Mouse (Mus musculus): ENCODE results near the gene Efna5.

The Efna5 gene

DNA sequence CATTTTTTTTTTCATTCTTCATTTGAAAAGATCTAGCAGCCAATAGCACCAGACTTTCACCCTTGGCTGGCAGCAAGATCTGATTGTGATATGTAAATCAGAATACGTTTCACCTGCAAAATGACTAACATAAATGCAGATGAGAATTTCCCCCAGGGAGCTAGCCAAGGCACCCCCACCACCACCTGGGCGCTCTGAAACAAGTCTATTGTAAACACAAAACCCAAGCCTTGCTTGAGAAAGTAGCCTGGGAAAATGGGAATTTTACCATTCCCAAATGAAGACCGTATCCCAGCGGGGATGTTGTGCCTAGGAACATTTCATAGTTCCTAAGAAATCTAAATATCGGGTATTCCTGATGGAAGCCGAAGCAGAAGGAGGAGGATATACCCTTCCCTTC, 92.3 kb downstream of the Efna5 start:
- no peak for DNase-seq (ENCODE audit: low read depth, low spot score)

DNA sequence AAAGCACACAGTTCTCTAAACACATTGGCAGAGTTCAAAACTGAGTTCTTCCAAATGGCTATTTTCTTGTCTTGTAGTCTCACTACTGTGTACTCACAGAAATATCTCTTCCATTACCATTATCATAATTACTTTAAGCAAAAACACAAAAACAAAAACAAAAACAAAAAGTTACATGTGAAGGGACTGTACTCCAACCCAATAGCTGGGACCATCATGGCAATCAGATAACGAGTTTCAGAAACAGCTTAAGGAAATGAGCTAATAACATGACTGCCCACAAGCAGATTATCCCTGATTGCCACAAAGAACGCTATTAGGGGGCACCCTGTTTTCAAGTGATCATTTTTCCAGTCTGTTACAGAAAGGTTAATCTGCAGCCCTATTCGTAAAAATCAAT, 93.3 kb downstream of the Efna5 start:
- DNase-seq (ENCODE audit: low read depth, low spot score): no peak

DNA sequence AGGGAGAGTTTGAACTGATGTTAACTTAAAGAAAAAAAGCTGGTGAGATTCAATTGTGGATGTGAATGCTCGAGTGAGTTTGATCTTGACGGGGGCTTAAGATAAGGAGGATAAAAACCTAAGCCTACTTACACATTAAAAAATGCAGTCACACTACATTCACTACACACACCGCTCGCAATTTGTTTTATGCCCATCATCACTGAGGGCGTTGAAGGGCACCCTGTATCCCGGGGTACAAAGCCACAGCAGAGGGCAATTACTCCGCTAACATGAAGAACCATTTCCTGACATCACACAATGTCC, 94.6 kb downstream of the Efna5 start:
- no peak for DNase-seq (ENCODE audit: low read depth, low spot score)

DNA sequence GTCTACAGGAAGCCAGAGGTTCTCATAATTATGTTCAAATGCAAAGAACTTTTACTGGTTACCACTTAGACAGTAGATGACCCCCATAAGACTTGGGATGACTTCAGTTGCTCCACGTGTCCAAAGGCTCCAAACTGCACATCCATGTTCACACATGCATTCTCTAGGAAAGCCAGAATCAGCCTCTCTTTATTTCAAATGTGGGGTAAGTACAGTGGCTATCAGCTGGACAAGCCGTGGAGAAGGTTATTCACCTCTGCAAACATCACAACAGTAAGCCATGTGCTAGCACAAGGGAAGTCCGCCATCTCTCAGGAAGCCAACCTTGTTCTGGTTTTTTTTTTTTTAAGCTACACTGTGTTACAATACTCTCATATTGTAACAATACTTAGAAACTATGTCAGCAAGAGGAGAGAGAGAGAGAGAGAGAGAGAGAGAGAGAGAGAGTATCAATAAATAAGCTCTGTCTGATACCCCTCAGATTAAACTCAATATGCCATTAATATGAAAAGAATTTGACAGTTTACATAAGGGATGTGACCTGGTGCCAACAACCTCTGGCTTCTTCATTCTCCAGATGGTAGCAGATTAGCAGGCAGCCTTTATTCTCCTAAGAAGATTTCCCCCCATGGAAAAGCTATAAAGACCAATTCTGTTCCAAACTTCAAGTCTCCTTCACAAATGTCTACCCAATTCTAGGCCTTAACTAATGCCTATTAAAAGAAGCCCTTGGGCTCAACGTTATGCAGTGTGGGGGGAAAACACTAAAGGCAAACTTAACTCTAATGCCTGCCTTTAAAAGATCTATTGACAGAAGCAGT, 95.1 kb downstream of the Efna5 start:
- no peak for DNase-seq (ENCODE audit: low read depth, low spot score)

DNA sequence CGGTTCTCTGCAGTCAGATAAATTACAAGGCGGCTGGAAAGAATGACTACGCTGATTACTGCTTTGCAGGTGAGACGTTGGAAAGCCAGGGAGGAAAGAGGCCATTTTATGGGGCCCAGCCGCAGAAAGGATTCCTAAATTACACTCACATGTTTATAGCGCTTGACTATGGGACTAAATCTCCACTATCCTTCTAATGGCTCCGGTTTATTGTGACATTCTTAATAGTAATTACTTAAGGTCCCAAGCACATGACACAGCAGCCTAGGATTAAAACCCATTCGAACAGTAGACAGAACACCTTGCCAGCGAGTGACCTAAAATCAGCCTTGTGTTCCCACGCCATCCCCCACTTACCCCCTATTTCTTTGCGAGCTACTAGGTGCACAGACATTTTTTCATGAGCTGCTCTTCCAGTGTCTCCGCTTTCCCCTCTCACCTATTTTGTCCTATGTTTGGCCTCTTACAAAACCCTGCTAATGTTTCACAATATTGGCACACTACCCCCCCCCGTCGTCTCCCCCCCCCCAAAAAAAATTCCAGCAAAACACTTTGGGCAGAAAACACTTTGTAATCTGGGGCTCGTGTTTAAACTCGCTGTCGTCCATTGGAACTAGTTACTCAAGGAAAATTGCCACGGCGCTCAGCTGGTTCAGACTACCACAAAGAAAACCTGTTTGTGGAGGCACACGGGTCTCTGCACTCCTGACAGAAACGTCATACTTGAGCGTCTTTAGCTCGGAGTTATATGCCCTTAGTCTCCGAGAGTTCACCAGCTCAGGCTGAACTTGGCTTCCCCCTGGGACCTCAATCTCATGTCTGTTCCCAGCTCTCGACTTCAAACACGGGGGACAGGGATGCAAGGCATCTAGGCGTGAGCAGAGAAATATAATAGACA, 96.6 kb downstream of the Efna5 start:
- no peak for DNase-seq (ENCODE audit: low read depth, low spot score)

DNA sequence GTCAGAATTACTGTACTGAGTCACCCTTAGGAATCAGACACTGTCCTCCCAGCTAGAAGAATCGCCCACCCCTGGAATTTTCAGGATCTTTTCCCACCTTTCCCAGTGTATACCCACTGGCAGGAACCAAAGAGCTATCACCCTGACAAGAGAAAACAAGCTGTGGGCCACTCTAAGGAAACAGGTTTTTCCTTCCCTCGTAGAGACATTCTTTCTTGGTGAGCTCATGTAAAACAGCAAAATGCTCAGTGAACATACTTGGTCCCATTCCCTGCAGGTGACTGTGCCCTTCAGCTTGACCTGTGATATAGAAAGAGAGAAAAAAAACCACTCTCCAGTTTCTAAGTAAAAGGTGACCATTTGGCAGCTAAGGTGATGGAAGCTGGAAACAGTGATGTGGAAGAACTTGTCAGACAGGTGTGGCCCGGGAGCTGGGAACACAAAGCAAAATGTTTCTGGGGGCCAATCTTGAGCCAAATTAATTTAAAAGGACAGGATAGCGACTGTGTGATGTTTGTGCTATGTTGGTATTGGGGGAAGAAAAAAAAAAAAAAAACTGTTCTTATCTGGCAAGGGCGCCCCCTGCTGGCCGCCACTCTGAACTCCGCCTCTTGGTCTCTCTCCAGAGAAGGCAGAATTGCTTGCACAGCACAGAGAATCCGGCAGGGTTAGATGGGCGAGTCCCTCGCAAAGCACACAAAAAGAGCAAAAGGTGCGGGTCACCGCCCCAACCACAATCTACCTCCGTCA, 97.4 kb downstream of the Efna5 start:
- DNase-seq (ENCODE audit: low read depth, low spot score): peak; percentile 68

DNA sequence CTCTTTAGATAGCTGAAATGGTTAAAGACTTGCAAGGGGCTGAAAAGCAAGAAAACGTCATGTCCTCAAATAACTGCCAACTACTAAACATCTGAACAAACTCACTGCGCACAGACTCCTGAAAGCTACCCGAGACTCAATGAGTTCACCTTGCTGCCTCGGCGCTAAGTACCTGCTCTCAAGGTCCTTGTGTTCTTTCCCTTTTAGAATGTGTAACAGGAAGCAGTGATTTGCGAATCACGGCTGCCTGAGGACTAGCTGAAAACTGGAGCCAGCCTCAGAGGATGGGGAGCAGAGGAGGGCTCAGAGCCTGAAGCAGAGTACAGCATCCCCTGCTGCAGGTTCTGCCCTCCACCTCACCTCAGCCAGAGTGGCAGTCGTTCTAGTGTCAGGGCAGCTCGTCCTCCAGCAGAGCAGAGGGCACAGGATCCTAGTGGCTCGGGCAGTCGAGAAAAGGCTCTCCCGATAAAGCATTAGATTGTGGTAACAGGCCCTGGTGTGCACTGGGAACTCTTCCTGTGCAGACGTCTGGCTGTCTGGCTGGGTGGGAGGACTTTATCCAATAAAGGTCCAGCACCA, 98.2 kb downstream of the Efna5 start:
- DNase-seq (ENCODE audit: low read depth, low spot score): no peak

DNA sequence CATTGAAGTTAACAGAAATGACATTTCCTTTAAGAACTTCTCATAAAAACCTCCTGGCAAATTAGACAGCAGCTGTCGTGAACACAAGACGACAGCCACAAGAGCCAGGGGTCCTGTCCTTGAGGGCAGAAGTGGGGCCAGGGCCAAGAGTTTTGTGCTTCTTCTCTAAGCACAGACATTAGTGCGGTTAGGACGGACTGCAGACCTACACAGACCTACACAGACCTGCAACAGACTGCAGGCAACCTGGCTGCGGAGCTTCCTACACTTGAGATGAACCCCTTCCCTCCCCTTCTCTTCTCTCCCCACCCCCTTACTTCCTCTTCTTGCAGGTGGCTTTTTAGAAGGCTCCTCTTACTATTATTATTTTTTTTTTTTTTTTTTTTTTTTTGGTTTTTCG, 100.0 kb downstream of the Efna5 start:
- no peak for DNase-seq (ENCODE audit: low read depth, low spot score)

DNA sequence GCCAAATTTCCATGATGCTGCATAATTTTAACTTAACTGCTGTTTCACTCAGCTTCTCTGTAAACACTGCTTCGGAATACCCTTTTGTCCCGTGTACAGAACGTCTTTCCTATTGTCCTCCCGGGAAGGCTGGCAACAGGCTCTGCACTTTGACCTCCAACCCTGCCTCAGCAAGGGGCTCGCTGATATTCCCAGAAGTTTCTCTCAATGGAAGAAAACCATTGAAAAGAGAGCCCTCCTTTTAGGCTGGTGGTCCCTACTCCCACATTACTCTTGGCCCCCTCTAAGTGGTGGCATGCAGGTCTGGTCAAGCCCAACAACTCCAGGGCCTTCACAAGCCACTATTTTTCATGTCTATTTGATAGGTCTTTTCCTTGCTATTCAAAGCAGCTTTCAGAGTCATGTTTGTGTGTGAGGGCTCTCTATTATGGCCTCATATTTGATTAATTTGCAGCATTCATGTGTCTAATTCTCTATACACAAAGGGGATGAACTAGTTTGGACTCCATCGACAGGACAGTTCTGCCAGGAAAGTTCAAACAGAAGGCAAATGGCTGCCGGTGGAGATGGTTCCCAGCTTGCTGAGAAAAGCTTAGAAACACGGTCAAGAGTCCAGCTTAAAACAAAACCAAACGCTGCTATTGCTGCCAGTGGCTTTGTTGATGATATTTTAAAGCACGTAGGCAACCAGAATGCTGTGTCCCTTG, 103.1 kb downstream of the Efna5 start:
- no peak for DNase-seq (ENCODE audit: low read depth, low spot score)

DNA sequence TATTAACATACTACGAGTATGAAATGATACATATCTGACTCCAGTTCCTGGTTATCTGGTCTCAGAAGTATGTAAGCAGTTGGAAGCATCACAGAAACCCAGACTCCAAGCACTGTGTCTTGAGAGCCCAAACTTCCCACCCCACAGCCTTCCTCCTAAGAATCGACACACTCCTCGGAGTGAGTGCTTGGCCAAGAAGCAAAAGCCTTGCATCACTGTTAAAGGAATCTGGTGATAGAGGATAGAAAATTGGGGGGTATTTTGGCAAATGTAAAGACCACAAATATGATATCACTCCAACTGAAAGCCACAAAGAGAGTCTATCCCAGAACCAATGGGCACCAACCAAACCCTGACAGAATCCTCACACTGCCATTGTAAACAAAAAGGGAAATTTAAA, 104.4 kb downstream of the Efna5 start:
- DNase-seq (ENCODE audit: low read depth, low spot score): no peak

DNA sequence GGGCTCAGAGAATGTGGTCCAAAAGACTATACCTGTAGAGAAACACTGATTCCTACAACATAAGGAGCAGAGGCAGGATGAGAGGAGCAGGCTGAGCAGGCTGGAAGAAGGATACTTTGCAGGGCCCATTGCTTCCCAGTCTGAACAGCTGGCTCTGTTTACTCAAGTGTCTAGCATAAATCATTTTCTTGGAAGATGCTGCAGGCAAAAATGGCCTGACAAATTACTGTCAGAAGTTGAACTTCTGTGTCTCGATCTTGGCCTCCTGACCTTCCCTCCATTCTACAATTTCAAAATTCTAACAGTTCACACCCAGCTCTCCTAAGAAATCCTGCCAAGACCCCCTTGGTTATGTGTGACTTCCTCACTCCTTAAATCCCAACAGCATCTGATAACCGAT, 105.1 kb downstream of the Efna5 start:
- no peak for DNase-seq (ENCODE audit: low read depth, low spot score)

DNA sequence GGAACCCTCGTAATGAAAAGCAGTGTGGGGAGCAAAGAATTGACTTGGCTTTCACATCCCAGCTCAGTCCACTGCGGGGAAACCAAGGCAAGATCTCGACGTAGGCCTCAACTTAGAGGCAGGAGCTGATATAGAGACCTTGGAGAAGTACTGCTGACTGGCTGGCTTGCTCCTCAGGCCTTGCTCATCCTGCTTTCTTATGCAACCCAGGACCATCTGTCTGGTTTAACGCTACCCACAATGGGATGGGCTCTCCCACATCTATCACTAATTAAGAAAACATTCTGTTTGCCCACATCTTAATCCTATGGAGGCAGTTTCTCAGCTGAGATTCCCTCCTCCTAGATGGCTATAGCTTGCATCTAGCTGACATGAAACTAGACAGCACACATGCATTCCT, 105.7 kb downstream of the Efna5 start:
- no peak for DNase-seq (ENCODE audit: low read depth, low spot score)

DNA sequence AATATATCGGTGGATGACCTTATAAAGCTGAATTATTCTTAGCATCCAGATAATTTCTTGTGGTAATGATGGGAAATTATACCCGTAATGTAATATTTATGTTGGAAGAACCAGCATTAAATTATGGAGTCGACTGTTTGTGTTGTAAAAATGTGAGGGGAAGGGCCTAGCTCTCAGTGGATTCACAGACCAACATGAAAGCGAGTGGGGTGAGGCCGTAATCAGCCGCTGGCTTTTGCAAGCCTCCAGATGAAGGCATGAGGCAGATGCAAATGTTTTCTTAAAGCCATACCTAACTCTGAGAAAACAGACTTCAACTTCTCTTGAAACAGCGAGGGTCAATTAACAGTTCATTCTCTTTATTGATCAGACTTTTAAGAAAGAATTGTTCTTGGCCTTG, 106.4 kb downstream of the Efna5 start:
- no peak for DNase-seq (ENCODE audit: low read depth, low spot score)

DNA sequence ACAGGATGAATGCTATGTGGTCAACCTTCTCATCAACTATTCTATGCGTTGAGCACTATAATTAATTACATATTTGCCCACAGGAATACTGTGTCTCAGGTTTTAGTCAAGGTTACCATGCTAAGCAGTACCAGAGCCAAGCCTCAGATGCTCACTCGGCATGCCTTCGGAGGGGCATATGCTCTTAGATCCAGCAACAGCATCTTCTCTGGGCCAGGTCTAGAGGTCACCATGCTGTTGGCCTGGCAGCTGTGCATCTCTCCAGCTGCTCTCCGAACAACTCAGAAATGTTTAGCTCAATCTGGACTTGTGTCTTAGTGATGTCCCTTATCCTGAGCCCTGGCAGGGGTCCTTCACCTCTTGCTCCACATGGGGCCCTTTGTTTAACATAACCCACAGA, 114.4 kb downstream of the Efna5 start:
- no peak for DNase-seq (ENCODE audit: low read depth, low spot score)

DNA sequence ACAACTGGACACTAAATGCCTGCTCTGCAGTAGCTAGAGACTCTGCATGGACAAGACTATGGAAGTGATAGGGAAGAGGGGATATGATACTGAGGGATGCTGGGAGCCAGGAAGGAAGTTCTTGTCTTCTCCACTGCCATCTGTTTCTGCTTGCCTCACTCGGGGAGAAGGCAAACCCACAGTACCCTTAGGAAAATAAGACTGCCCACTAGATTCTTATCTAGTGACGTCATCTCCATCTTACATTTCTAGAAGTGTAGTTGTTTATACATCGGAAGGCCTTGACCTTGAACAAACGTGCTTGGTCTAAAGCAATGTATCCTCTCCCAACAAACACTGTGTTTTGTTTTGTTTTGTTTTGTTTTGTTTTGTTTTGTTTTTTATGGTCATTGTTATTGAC, 116.0 kb downstream of the Efna5 start:
- no peak for DNase-seq (ENCODE audit: low read depth, low spot score)

DNA sequence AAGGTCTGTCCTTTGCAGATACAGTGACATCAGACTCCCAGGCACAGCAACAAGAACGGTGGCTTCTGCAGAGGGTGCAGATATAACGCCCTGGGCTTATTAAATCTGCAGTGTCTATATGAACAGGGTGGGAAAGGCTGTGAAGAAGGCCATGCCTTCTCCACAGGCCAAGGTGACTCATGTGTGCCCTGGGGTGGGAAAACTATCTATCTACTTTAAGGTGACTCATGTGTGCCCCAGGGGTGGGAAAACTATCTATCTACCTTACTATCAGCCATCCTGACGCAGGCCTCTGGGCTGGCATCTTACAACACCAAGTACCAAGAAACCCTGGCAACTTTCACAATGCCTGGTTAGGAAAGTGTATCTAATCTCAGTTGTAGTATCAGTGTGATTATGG, 124.2 kb downstream of the Efna5 start:
- no peak for DNase-seq (ENCODE audit: low read depth, low spot score)

DNA sequence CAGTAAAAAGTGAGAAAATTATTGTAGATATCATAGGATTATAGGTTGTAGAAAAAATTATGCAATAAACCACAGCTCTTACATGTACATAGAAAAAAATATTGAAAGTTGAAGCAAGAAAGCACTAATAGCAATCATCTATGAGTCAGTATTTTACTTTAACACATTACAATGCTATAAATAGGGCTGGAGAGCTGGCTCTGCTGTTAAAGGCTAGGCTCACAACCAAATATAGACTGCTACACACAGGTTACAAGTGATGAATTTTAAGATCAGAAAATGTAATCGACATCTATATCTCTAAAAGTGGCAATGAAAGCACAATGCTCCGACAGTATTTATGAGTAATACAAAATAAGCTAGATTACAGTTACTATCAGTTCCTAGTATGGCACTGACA, 125.5 kb downstream of the Efna5 start:
- DNase-seq (ENCODE audit: low read depth, low spot score): no peak

DNA sequence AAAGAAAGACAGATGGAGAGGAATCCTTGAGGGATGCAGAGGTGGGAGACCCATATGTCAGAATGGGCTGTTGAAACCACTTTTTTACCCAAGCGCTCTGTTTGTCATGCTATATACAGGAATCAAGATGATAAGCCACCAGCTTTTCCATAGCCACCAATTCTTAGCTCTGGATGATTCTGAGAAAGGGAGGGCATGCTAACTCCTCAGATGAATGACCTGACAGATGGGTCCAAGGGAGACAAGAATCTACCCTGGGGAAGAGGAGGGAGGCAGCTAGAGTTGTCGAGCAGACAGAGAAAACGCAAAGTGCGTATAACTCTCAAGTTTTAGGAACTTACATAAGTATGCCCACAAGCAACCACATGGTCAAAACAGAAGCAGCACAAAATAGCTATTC, 126.5 kb downstream of the Efna5 start:
- no peak for DNase-seq (ENCODE audit: low read depth, low spot score)

DNA sequence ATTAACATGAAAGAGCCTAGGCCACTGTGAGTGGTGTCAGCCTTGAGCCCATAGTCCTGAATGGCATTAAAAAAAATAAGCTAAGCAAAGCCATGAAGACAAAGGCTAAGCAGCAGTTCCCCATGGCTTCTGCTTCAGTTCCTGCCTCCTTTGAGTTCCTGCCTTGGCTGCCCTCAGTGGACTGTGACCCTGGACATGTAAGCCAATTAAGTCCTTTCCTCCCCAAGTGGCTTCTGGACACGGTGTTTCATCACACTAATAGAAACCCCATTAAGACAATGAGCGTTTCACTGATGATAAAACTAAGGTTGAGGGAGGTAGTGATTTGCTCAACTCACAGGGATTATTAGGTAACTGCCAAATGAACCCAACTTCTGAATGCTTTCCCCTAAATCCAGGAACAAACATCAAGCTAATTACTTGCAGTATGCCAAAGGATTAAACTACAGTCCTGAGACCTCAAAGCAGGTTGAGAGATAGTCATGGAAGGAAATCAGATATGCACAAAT, 128.7 kb downstream of the Efna5 start:
- DNase-seq (ENCODE audit: low read depth, low spot score): no peak

DNA sequence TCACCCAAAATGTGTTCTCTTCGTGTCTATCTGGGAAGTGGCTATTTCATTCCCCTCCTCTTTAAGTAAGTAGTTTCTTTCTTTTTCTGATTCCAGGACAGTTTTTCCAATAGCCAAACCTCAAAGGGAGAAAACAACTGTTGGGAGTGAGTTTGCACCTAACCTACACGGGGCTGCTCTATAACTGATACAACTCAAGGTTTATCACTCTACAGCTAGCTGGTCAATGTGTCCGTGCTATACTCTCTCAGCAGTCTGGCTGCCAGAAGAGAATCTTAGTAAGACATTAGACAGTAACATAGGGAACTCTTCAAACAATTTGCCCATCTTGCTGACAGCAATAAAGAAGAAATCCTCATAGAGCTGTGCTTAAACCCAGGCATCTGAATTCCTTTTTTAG, 130.5 kb downstream of the Efna5 start:
- DNase-seq (ENCODE audit: low read depth, low spot score): no peak

Data from embryo, embryonic 11.5 days (tissue).